Mouse (Mus musculus) spleen, adult 2 months (tissue): Measurements from ENCODE around the gene Fancc. TPM values are rescaled to one million over a fixed set of nuclear protein-coding genes. Genes with fewer than 3 reads are reported as not detected.
A peak's percentile ranks its signal among the peaks of the same experiment; 100 is the strongest.
"Not testable (repeated sequence)": the region's sequence is repeated elsewhere in the genome, so short reads cannot be mapped to it uniquely, and the experiment has no call there.

Experiments used
- DNase-seq, 2 experiments: peaks; one replicate each; pipeline versions ENCODE4 v3.0.0 to v3.0.0-alpha.2; 2012 to 2021; ENCODE audit warnings: low spot score in 2 of 2, low read depth in 1 of 2
- H3K27ac ChIP-seq: fragments of 200-500 bp; 2 replicates; pipeline ENCODE4 v1.5.1; 2012; ENCODE audit warnings: low read length, inconsistent platforms; ENCODE audit not compliant: insufficient read depth
- H3K27me3 ChIP-seq: fragments of 200-500 bp; 2 replicates; pipeline ENCODE4 v1.6.1; 2012; ENCODE audit warnings: mild to moderate bottlenecking, moderate library complexity, low read length, inconsistent platforms; ENCODE audit not compliant: control insufficient read depth, insufficient read depth
- H3K36me3 ChIP-seq: fragments of 200-500 bp; 2 replicates; pipeline ENCODE4 v1.6.1; 2012; ENCODE audit warnings: mild to moderate bottlenecking, low read length, inconsistent platforms; ENCODE audit not compliant: control insufficient read depth, insufficient read depth
- H3K4me1 ChIP-seq: fragments of 200-500 bp; 2 replicates; pipeline ENCODE4 v1.6.1; 2011; ENCODE audit warnings: inconsistent platforms; ENCODE audit not compliant: control insufficient read depth, insufficient read depth, insufficient read length
- H3K4me3 ChIP-seq: fragments of 200-500 bp; 2 replicates; pipeline ENCODE4 v1.5.1; 2011; ENCODE audit warnings: mild to moderate bottlenecking, inconsistent platforms; ENCODE audit not compliant: insufficient read depth, insufficient read length; ENCODE audit errors: extremely low read depth
- CTCF ChIP-seq: fragments of 200-500 bp; IDR thresholded peaks from 2 replicates; pipeline ENCODE4 v1.5.1; 2011; ENCODE audit warnings: mild to moderate bottlenecking, inconsistent platforms; ENCODE audit not compliant: insufficient read depth, insufficient read length, insufficient replicate concordance; ENCODE audit errors: extremely low read depth
- POLR2A ChIP-seq: fragments of 200-500 bp; IDR thresholded peaks from 2 replicates; pipeline ENCODE4 v1.6.1; 2011; ENCODE audit warnings: low read depth, low read length, inconsistent platforms
- WGBS: fragments of 180-500 bp; shearing (Covaris S2); methylation state at CpG from one replicate; pipeline ENCODE4 v1.1.7; 2018; 5-methylcytosine and 5-hydroxymethylcytosine counted together
- polyA plus RNA-seq: library from polyadenylated mRNA; depleted of rRNA; stranded (reverse); fragments of >200 nt; gene quantifications from 2 replicates; pipeline ENCODE4 v1.2.3, GENCODE M21; 2012

The Fancc gene
- polyA plus RNA-seq, 1 experiment = 5.1 TPM

DNA sequence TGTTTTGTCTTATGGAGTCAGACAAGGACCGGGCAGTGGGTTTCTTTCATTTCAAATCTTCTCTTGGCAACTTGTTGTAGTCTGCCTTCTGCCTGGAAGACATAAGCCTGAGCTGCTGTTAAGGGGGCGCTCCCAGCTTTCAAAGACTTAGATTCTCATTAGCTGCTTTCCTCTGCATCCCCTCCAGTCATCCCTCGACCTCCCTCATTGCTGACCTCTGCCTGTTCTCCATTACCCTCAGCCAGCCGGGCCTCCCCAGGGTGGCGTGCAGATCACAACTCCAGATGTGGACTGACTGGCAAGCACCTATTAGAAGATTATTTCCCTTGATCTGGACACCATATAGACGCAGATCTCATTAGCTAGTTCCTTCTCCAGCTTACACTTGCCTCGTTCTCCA lies 45.9 kb downstream of the Fancc start:
- no peaks in the 10 kb centered on the region for H3K27me3 ChIP-seq
- no peaks in the 10 kb centered on the region for H3K4me1 ChIP-seq
- H3K4me3 ChIP-seq = no peak overlapping the region
- H3K36me3 ChIP-seq = no peaks in the 10 kb centered on the region; the same call in 1 of the 2 replicates
- no peak overlapping the region for H3K27ac ChIP-seq
- WGBS = 87% methylated on average over 7 of the region's 7 CpGs
- no peak for DNase-seq
- TF ChIP-seq CTCF (no peak), POLR2A (no peak)

DNA sequence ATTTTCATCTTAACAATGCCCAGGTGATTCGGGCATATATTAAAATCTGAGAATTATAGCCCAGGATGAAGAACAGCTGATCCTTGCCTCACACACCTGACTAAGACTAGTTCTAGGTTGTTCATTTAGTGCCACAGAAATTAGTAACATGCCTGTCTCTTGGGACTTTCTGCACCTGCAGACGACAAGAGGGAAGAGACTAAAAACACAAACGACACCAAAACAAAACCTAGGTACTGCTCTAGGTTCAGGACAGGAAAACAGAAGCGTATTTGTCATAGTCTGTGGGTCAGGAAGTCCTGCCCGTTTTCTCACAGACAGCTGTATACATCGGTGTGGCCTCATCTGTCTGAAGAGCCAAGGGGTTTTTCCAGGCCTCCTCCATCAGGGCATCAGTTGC lies 51.7 kb downstream of the Fancc start:
- H3K36me3 ChIP-seq = no peaks in the 10 kb centered on the region; the same call in 1 of the 2 replicates
- no peaks in the 10 kb centered on the region for H3K4me1 ChIP-seq
- 40% methylated on average over 6 of the region's 6 CpGs for WGBS
- TF ChIP-seq CTCF (no peak), POLR2A (no peak)
- no peak overlapping the region for H3K4me3 ChIP-seq
- no peak overlapping the region for H3K27ac ChIP-seq
- H3K27me3 ChIP-seq = no peaks in the 10 kb centered on the region
- no peak for DNase-seq

DNA sequence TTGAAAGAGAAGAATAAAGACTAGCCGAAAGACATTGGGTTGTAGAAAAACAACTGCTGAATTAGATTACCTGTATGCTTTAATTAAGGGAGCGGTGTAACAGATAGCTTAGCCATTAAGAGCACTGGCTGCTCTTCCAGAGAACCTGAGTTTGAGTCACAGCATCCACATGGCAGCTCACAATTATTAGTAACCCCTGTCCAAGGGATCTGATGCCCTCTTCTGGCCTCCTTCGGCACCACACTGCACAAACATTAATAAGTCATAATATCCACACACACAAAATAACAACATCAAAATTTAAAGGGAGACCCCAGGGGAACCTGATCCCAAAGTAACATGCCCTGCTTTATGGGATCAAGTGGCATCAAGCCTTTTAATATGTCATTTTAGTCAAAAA lies 64.3 kb downstream of the Fancc start:
- DNase-seq = peak in 1 of 2 experiments; percentile 14

DNA sequence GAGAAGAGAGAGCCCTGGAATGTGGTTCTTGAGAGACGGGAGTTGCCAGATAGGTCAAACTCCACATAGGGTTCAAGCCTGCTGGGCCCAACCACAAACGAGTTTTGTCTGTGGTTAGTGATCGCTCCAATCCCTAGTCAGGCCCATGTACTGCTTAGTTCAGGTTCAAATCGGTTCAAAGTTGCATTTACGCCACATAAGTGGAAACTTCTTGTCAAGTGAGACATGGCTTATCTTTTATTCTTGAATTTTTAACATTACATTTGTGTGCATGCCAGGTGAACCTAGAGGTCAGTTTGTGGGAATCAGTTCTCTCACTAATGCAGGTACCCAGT lies 65.3 kb downstream of the Fancc start:
- no peak for DNase-seq
- peak overlapping the region; percentile 89 for H3K4me3 ChIP-seq

More for the DNA sequence above, 64.3 kb downstream of the Fancc start:
- peaks cover 2% of the 10 kb centered on the region; the same call in 1 of the 2 replicates for H3K4me1 ChIP-seq
- TF ChIP-seq CTCF = no peak
- TF ChIP-seq POLR2A = no peak
- H3K4me3 ChIP-seq = no peak overlapping the region
- H3K27me3 ChIP-seq = no peaks in the 10 kb centered on the region
- WGBS = 89% methylated on average over 3 of the region's 3 CpGs
- H3K27ac ChIP-seq = no peak overlapping the region
- no peaks in the 10 kb centered on the region for H3K36me3 ChIP-seq

DNA sequence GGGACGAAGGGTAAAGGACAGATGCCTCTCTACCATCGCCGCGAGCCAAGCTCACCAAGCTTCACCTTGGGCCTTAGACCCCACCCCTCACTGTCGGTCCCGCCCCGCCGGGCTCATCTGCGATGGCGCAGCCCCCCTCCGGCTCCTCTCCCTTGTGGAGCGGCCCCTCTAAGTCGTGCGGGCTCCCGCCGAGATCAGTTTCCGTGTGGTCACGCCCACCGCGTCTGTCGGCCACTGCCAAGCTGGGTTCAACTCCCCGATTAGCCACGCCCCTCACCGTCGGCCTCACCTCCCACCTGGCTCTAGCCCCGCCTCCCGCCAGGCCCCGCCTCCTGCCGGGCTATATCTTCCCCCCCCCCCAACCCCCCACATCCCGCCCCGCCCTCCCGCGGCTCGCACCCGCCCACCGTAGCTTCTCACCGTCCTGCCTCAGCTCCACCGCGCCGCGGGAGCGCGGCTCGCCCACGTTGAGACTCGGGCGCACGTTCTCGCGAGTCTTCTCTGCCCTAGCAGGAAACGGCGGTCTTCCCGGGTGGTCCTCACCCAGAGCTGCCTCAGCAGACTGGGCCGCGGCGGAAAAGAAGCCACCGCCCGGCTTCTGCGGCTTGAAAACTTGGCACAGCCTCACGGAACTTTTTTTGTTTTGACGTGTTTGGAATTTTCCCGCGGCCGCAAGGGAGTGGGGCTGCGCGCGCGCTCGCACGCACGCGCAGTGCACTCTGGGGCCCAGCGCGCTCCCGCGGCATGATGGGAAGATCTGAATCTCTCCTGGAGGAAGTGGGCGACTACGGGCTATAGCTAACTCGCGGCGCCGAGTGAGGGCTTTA lies 65.8 kb downstream of the Fancc start:
- Histone ChIP-seq H3K27me3 (no peaks in the 10 kb centered on the region), H3K27ac (peak overlapping the region; percentile 98), H3K36me3 (no peaks in the 10 kb centered on the region), H3K4me3 (peak overlapping the region; percentile 89), H3K4me1 (peaks cover 2% of the 10 kb centered on the region; the same call in 1 of the 2 replicates)
- WGBS = under 1% methylated on average over 78 of the region's 82 CpGs
- peak; percentile 89 to 97 for DNase-seq
- peak; percentile 24; the same call in 1 of the 2 replicates for TF ChIP-seq POLR2A
- no peak for TF ChIP-seq CTCF

More for the DNA sequence above, 65.3 kb downstream of the Fancc start:
- Histone ChIP-seq H3K36me3 (no peaks in the 10 kb centered on the region), H3K27me3 (no peaks in the 10 kb centered on the region), H3K4me1 (peaks cover 2% of the 10 kb centered on the region; the same call in 1 of the 2 replicates), H3K27ac (peak overlapping the region; percentile 98)
- no peak for TF ChIP-seq CTCF
- TF ChIP-seq POLR2A = no peak
- 2% methylated on average over 5 of the region's 5 CpGs for WGBS

DNA sequence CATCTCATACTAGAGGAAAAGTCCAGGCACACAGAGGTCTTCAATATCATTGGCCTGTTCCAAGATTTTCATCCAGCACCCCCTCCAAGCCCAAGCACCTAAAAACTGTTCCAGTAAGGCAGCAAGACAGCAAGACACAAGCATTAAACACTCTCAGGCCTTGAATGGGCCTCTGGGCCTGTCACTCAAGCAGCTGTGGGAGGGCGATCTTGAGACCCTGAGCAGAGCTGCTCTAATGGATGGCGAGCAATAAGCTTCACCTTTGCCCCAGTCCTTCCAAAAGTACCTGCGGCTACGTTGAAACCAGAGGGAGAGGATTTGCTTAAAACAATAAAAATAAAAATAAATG lies 66.4 kb downstream of the Fancc start:
- H3K36me3 ChIP-seq = no peaks in the 10 kb centered on the region
- WGBS = 5% methylated on average over 4 of the region's 4 CpGs
- TF ChIP-seq POLR2A = no peak
- TF ChIP-seq CTCF = no peak
- peaks cover 2% of the 10 kb centered on the region; the same call in 1 of the 2 replicates for H3K4me1 ChIP-seq
- H3K27ac ChIP-seq = peak overlapping the region; percentile 51
- no peaks in the 10 kb centered on the region for H3K27me3 ChIP-seq
- H3K4me3 ChIP-seq = peak overlapping the region; percentile 89
- DNase-seq = no peak

DNA sequence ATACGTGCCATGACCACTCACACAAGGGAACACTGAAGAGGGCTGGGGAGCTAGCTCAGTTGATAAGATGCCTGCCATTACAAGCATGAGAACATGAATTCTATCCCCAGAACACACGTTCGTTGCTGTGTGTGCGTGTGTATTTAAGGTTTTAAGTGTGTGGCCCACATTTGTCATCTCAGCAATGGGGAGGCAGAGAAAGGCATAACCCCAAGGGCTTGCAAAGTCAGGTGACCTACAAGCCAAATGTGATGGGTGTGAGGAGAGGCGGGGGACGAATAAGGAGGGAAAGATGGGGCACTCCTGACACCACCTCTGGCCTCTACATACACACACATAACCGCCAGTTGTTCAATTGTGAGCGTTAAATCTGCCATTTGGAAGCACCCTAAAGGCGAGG lies 66.9 kb downstream of the Fancc start:
- TF ChIP-seq POLR2A (no peak), CTCF (no peak)
- DNase-seq = peak in 1 of 2 experiments; percentile 4
- Histone ChIP-seq H3K36me3 (no peaks in the 10 kb centered on the region), H3K4me1 (peaks cover 2% of the 10 kb centered on the region; the same call in 1 of the 2 replicates), H3K4me3 (no peak overlapping the region), H3K27me3 (no peaks in the 10 kb centered on the region), H3K27ac (no peak overlapping the region)
- 90% methylated on average over 9 of the region's 9 CpGs for WGBS

DNA sequence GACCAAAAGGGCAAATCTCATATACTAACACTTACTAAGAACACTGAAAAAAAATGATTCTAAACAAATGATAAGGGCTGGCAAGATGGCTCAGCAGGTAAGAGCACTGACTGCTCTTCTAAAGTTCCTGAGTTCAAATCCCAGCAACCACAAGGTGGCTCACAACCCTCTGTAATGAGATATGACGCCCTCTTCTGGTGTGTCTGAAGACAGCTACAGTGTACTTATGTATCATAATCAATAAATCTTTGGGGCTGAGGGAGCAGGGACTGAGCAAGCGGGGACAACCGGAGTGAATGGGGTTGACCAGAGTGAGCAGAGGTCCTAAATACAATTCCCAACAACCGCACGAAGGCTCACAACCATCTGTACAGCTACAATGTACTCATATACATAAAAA lies 68.9 kb downstream of the Fancc start:
- WGBS = 97% methylated on average over 5 of the region's 5 CpGs
- H3K4me1 ChIP-seq, H3K36me3 ChIP-seq, H3K27ac ChIP-seq, DNase-seq, H3K4me3 ChIP-seq, H3K27me3 ChIP-seq: not testable (repeated sequence)
